Mouse (Mus musculus) E14TG2a.4 (cell line): Measurements from ENCODE around the gene Olfr877.

ENCODE experiments used
- CTCF ChIP-seq: conservative IDR thresholded peaks from 2 replicates; pipeline ENCODE4 v1.5.1; 2014; ENCODE audit warnings: low read length
- NANOG ChIP-seq: IDR thresholded peaks from 2 replicates; pipeline ENCODE4 v1.6.1; 2014; ENCODE audit warnings: borderline replicate concordance, low read length, mixed read lengths
- POU5F1 ChIP-seq: IDR thresholded peaks from 2 replicates; pipeline ENCODE4 v1.6.1; 2014; ENCODE audit warnings: low read length, borderline replicate concordance

DNA sequence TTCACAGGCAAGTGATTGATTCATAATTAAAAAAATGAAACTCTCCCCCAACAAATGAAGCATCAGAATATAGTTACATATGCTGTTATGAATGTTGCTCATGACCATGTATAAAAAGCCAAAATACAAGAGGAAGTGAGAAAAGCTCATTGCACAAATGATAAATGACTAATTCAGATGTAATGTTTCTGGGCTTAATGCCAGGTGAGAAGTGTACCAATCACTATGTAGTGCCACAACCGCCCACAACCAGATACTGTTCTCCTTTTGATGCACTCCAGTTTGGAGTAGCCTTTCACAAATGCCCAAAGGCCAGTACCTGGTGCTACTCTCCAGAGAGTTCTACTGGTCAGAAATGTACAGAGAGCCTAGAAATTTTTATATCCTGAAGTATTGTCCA, 20.7 kb upstream of the Olfr877 start:
- no peak for TF ChIP-seq CTCF
- no peak for TF ChIP-seq POU5F1
- no peak for TF ChIP-seq NANOG
